Mouse (Mus musculus) gastrocnemius, adult 8-10 months (tissue): ENCODE measurements around the gene Gm6890. TPM values are rescaled to one million over a fixed set of nuclear protein-coding genes. Genes with fewer than 3 reads are reported as not detected.
"Not testable (repeated sequence)": the region's sequence is repeated elsewhere in the genome, so short reads cannot be mapped to it uniquely, and the experiment has no call there.

Experiments
- DNase-seq, 2 experiments: peaks; one replicate each; pipeline ENCODE4 v3.0.0; 2022; ENCODE audit warnings: low spot score in 2 of 2
- total RNA-seq, 4 experiments: library from RNA; stranded (reverse); gene quantifications; 2 replicates each; pipeline ENCODE4 v1.2.4; 2022

Gm6890 gene
- not detected for total RNA-seq

DNA sequence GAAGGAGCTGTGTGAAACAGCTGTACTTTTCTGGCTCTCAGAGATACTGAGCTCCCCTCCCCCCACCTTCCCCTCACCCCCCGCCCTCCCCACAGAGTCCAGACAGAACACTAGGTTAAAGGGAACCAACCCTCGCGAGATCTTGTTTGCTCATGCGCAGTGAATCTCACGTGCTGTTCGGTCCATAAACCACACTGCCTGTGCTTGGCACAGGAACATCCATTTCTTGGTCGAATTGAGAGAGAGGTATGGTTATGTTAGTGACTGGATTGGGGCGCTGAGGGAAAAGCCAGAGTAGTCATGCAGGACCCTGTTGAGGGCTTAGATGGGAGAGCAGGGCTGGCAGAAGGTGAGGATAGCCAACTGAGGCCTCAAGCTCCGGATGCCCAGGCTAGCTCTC is at the start of gene Gm6890:
Gm6890 (plus strand) TSS at position 301 of the 400 bp plus-strand sequence.
- DNase-seq: not testable (repeated sequence)

DNA sequence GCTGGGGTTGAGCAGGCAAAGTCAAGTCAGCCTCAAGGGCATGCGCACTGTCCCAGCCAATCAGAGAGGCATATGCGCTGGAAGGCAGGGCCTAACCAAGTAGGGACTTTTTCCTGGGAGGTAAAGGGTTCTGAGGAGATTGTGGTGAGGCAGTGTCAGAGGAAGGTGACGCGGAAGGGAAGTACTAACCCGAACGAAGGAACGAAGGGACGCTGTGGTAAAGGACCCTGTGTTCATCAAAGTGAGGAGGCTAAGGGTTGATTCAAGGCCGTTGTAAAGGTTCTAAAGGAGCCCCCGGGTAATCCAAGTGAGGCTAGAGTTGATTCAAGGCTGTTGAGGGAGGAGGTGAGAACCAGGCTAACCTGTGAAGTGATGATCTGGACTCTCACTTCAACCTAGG is 14.5 kb upstream of the Gm6890 start:
- not testable (repeated sequence) for DNase-seq

DNA sequence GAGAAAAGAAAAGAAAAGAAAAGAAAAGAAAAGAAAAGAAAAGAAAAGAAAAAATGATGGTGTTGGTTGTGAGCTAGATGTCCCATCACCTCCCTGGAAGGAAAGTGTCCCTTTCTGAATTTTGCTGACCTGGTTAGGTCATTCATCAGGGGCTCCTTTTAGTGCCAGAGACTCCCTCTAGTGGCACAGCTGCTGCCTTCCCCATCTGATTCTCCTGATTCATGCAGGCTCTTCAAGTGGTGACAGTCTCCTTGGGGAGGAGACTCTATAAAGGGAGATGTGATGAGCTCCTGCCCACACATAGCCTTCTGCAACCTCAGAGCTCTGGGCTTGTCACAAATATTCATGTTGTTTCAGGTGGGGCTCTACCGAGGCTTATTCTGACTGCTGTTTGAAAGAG is 30.0 kb downstream of the Gm6890 start:
- not testable (repeated sequence) for DNase-seq

Other genes with a start within 250 kb of the Gm6890 start
- not detected for gene Olfr1326-ps1, start 166.0 kb upstream of the Gm6890 start, total RNA-seq
- not detected for gene Olfr1325, start 148.2 kb upstream of the Gm6890 start, total RNA-seq
- not detected for gene Gm5640, start 95.3 kb upstream of the Gm6890 start, total RNA-seq
- gene Gm5936, start 96.3 kb downstream of the Gm6890 start, total RNA-seq: not detected